Mouse (Mus musculus) stomach, embryonic 16.5 days (tissue): ENCODE measurements around the gene Mroh8. TPM values are rescaled to one million over a fixed set of nuclear protein-coding genes. Genes with fewer than 3 reads are reported as not detected.

Source experiments
- ATAC-seq: fragments of 200-750 bp; cut with Nextera tagmentation; 2 replicates; pipeline ENCODE4 v1.8.0; 2017; ENCODE audit warnings: moderate number of reproducible peaks, moderate TSS enrichment; ENCODE audit not compliant: insufficient read depth, low FRiP score
- H3K27ac ChIP-seq: fragments of 300-500 bp; sonication (generic); 2 replicates; pipeline ENCODE4 v1.5.1; 2014; ENCODE audit warnings: low read length
- H3K27me3 ChIP-seq: fragments of 300-500 bp; sonication (generic); 2 replicates; pipeline ENCODE4 v1.6.1; 2014; ENCODE audit warnings: low read length, control low read depth, mixed read lengths; ENCODE audit not compliant: control insufficient read depth, insufficient read depth
- H3K36me3 ChIP-seq: fragments of 300-500 bp; sonication (generic); 2 replicates; pipeline ENCODE4 v1.6.1; 2014; ENCODE audit warnings: low read length; ENCODE audit not compliant: control insufficient read depth, insufficient read depth
- H3K4me1 ChIP-seq: fragments of 300-500 bp; sonication (generic); 2 replicates; pipeline ENCODE4 v1.6.1; 2014; ENCODE audit warnings: low read length, control low read depth, mixed read lengths; ENCODE audit not compliant: control insufficient read depth, insufficient read depth
- H3K4me2 ChIP-seq: fragments of 300-500 bp; sonication (generic); 2 replicates; pipeline ENCODE4 v1.6.1; 2014; ENCODE audit warnings: low read depth, low read length, mixed read lengths
- H3K4me3 ChIP-seq: fragments of 300-500 bp; sonication (generic); replicated peaks from 2 replicates; pipeline ENCODE4 v1.5.1; 2014; ENCODE audit warnings: mild to moderate bottlenecking, low read length
- H3K9ac ChIP-seq: fragments of 300-500 bp; sonication (generic); 2 replicates; pipeline ENCODE4 v1.6.1; 2014; ENCODE audit warnings: low read length
- H3K9me3 ChIP-seq: fragments of 300-500 bp; sonication (generic); replicated peaks from 2 replicates; pipeline ENCODE4 v1.6.1; 2016; ENCODE audit warnings: low read length, control low read depth; ENCODE audit not compliant: control insufficient read depth
- WGBS: fragments of 180-500 bp; shearing (Covaris S2); extraction: QIAGEN DNeasy Blood & Tissue Kit; methylation state at CpG from one replicate; pipeline ENCODE4 v1.1.7; 2014; 5-methylcytosine and 5-hydroxymethylcytosine counted together
- polyA plus RNA-seq: library from polyadenylated mRNA; unstranded; fragments of >200 nt; fragmentation: Nextera tagmentation; extraction: Ambion mirVana; gene quantifications from 2 replicates; pipeline ENCODE4 v1.2.1, GENCODE M21; 2015

Mroh8 gene
- 0.43 and 0.50 TPM in 2 replicates for polyA plus RNA-seq

DNA sequence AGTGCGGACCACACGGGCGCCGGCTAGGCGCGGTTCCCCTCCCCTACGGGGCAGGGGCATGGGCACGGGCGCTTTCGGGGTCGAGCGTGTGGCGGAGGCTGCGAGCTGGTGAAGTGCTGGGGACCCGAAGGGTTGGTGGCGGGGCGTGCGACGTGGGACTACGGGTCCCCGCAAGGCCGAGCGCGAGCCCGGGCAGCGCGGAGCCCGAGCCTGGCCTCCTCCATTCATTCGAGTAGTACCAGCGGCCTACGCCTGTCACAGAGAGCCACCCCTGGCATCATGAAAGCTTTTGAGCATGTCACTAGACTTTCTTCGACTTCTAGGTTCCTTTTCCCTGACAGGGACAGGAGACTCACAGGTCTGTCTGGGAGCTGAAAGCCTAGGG, at the start of gene Mroh8:
Gene Mroh8, minus strand, starts transcription at position 134 of the 385 bp plus-strand sequence.
- Histone ChIP-seq H3K4me1 (peaks cover 17% of the 10 kb centered on the region), H3K9me3 (no peaks in the 10 kb centered on the region), H3K36me3 (no peaks in the 10 kb centered on the region), H3K4me3 (peak within 1 kb of the TSS; percentile 99), H3K27me3 (no peaks in the 10 kb centered on the region), H3K27ac (peak within 1 kb of the TSS; percentile 91), H3K9ac (peak within 1 kb of the TSS; percentile 97), H3K4me2 (peak within 1 kb of the TSS; percentile 71)
- WGBS, result 0% methylated on average over 32 of the region's 32 CpGs
- peak; percentile 61; the same call in 1 of the 2 replicates for ATAC-seq

- 40% methylated on average over 11 of the region's 11 CpGs for WGBS
- H3K4me1 ChIP-seq, result no peaks in the 10 kb centered on the region; the same call in 1 of the 2 replicates
- no peak overlapping the region for H3K4me2 ChIP-seq
- H3K27me3 ChIP-seq, result no peaks in the 10 kb centered on the region
- H3K9ac ChIP-seq, result no peak overlapping the region
- H3K27ac ChIP-seq, result no peak overlapping the region
- peaks cover 19% of the 10 kb centered on the region; the same call in 1 of the 2 replicates for H3K36me3 ChIP-seq
- no peak for ATAC-seq
- no peak overlapping the region for H3K4me3 ChIP-seq
- H3K9me3 ChIP-seq, result no peaks in the 10 kb centered on the region
Observed at GRCm38 (mm10) chr2:157328570-157328969, 49.2 kb upstream of the Mroh8 start.

DNA sequence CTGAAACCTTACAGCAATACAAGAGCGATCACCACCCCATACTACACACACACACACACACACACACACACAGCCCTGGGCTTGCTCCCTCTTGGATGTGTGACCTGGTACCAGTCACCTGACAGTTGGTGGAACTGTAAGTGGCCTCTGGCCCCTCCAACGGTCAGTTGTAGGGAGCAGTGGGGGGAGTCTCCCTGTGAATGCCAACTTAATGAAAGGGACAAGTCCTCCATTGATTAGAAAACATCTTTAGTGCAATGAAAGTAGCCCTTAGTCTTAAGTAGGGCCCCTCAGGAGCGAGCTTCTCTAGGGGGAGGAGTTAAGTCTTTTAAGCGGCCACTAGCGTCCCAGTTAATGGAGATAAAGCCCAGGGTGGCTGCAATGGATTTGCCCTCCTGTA, 48.8 kb upstream of the Mroh8 start:
- WGBS, result 48% methylated on average over 5 of the region's 5 CpGs
- ATAC-seq, result peak; percentile 6; the same call in 1 of the 2 replicates

DNA sequence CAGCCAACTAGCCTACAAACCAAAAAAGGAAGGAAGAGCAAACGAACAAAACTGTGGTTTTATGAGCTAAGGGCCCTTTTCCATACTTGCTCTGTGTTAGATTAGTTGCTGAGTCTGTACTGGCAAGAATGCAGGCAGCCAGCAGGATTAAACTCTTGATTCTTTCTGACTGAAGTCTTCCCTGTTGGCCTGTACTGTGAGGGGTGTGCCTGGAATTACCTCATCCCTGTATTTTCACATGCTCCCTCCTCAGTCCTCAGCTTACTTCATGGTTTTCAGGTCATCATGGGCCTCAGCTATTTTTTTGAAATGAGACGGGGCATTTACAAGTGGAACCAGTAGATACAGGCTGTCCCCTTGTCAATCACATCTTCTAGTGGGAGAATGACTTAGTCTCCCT, 45.9 kb upstream of the Mroh8 start:
- 66% methylated on average over 2 of the region's 2 CpGs for WGBS
- peaks cover 27% of the 10 kb centered on the region; the same call in 1 of the 2 replicates for H3K36me3 ChIP-seq
- peak overlapping the region; percentile 34 for H3K27ac ChIP-seq
- H3K4me3 ChIP-seq, result no peak overlapping the region
- no peak; the same call in 1 of the 2 replicates for ATAC-seq
- H3K9ac ChIP-seq, result no peak overlapping the region
- H3K4me2 ChIP-seq, result no peak overlapping the region
- H3K27me3 ChIP-seq, result no peaks in the 10 kb centered on the region
- no peaks in the 10 kb centered on the region; the same call in 1 of the 2 replicates for H3K4me1 ChIP-seq
- H3K9me3 ChIP-seq, result no peaks in the 10 kb centered on the region

More for the DNA sequence above, 48.8 kb upstream of the Mroh8 start:
- Histone ChIP-seq H3K9me3 (no peaks in the 10 kb centered on the region), H3K27ac (no peak overlapping the region), H3K4me3 (no peak overlapping the region), H3K4me2 (no peak overlapping the region), H3K36me3 (peaks cover 21% of the 10 kb centered on the region; the same call in 1 of the 2 replicates), H3K4me1 (no peaks in the 10 kb centered on the region; the same call in 1 of the 2 replicates), H3K27me3 (no peaks in the 10 kb centered on the region), H3K9ac (no peak overlapping the region)

DNA sequence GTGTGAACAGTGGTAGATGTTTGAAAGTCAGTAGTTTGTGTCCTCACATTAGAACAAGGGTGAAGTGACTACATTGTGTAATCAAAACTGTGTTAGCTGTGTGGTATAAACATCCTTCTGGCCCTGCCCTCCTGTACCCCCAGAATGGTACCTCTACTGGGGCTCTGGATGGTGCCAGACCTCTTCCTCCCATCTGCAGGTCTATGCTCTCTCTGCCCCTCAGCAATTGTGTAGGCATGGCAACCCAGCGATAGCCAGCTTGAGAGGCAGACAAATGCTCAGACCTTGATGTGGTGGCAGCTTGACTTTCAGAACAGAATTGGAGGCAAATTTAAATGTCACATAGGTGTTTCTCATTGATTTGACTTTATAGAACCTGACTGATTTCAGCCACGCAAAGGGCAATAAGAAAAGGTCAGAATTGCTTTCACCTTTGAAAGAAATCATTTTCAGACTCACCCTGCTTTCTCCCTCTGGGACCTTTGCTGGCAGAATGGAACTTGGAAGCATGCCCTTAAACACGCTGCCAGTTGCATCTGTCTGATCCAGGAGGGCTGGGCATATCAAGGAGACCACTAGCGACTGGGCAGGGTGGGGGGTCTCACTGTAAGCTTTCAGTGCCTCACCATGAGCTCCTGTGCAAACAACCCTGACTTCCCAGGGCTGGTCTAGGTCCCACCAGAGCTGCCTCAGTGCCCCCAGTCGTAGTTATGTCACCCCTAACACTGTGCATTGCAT, 42.8 kb upstream of the Mroh8 start:
- Histone ChIP-seq H3K27me3 (no peaks in the 10 kb centered on the region), H3K4me3 (no peak overlapping the region), H3K9me3 (no peaks in the 10 kb centered on the region), H3K36me3 (peaks cover 30% of the 10 kb centered on the region), H3K4me2 (no peak overlapping the region), H3K27ac (no peak overlapping the region), H3K9ac (no peak overlapping the region), H3K4me1 (no peaks in the 10 kb centered on the region; the same call in 1 of the 2 replicates)
- 88% methylated on average over 5 of the region's 5 CpGs for WGBS
- no peak for ATAC-seq

DNA sequence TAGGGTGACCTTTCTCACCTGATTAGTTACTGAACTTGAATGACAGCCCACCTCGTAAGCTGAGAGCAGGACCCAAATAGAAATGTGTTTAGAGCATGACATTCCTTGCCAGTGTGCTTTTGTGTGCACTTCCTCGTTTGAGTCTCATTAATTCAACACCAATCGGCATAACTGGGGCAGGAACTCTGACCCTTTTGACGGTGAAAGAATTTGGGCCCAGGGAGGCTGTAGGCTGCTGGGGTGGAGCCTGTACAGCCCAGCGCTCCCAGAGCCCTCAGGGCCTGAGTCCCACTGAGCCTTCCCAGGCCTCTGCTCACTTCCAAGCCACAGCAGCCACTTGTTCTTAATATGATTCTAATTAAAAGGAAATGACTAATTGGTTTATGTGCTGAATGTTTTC, 41.5 kb upstream of the Mroh8 start:
- no peak overlapping the region for H3K4me3 ChIP-seq
- no peaks in the 10 kb centered on the region for H3K27me3 ChIP-seq
- no peaks in the 10 kb centered on the region; the same call in 1 of the 2 replicates for H3K4me1 ChIP-seq
- no peak for ATAC-seq
- H3K9ac ChIP-seq, result no peak overlapping the region
- peaks cover 21% of the 10 kb centered on the region for H3K36me3 ChIP-seq
- H3K27ac ChIP-seq, result peak overlapping the region; percentile 42; the same call in 1 of the 2 replicates
- 38% methylated on average over 5 of the region's 5 CpGs for WGBS
- no peaks in the 10 kb centered on the region for H3K9me3 ChIP-seq
- H3K4me2 ChIP-seq, result no peak overlapping the region

DNA sequence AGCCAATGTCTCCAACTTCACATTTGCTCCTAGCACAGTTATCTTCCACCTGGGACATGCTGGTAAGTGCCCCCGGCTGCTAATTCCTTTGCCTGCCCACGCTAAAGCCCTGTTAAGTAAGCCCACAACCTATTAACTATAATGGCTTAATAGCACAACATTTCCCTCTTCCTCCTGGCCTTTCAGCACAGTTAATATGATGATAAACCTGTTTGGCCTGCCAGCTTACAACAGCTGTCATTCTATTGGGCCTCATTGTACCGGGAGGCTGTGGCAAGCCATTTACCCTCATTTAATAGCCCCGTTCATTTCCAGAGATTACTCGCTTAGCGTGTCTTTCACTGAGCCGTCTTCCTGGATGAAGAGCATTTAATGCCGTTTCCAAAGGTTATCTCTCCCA, 40.8 kb upstream of the Mroh8 start:
- Histone ChIP-seq H3K9me3 (no peaks in the 10 kb centered on the region), H3K4me2 (no peak overlapping the region), H3K27me3 (no peaks in the 10 kb centered on the region), H3K27ac (peak overlapping the region; percentile 42; the same call in 1 of the 2 replicates), H3K4me3 (no peak overlapping the region), H3K4me1 (no peaks in the 10 kb centered on the region; the same call in 1 of the 2 replicates), H3K36me3 (peaks cover 17% of the 10 kb centered on the region), H3K9ac (no peak overlapping the region)
- WGBS, result 81% methylated on average over 8 of the region's 8 CpGs
- no peak for ATAC-seq

DNA sequence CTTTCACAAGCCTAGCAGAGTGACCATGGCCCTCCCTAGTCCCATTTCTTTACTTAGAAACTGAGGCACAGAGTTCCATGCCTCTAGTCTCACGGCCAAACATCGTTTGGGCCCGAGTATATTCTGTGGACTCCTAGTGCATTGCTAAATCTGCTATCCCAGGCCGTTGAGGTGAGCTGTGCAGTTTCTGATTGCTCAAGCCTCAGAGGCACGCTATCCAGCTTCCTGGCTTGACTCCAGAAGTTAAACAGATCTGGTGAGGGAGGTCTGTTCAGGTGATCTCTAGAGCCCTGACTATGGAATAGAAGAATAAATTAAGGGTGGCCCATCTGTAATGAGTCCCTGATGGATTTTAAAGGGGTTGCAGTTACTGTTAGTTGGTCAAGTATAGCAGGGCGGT, 37.9 kb upstream of the Mroh8 start:
- Histone ChIP-seq H3K9me3 (no peaks in the 10 kb centered on the region), H3K9ac (no peak overlapping the region), H3K4me1 (no peaks in the 10 kb centered on the region), H3K4me3 (no peak overlapping the region), H3K4me2 (no peak overlapping the region), H3K36me3 (peaks cover 18% of the 10 kb centered on the region), H3K27me3 (no peaks in the 10 kb centered on the region), H3K27ac (no peak overlapping the region)
- 74% methylated on average over 6 of the region's 6 CpGs for WGBS
- no peak for ATAC-seq

- Histone ChIP-seq H3K9me3 (no peaks in the 10 kb centered on the region), H3K27ac (no peak overlapping the region), H3K9ac (no peak overlapping the region), H3K4me2 (no peak overlapping the region), H3K27me3 (no peaks in the 10 kb centered on the region), H3K4me1 (no peaks in the 10 kb centered on the region), H3K36me3 (peaks cover 18% of the 10 kb centered on the region; the same call in 1 of the 2 replicates), H3K4me3 (no peak overlapping the region)
- WGBS, result 74% methylated on average over 14 of the region's 14 CpGs
- ATAC-seq, result no peak; the same call in 1 of the 2 replicates
Observed at GRCm38 (mm10) chr2:157316358-157316933, 37.1 kb upstream of the Mroh8 start.
